Mouse (Mus musculus) liver (tissue): ENCODE measurements around the gene Ppfia3.
"Not testable (repeated sequence)": the region's sequence is repeated elsewhere in the genome, so short reads cannot be mapped to it uniquely, and the experiment has no call there.

ENCODE experiments used
- DNase-seq: peaks from one replicate; pipeline ENCODE4 v3.0.0-alpha.2; 2020; ENCODE audit warnings: mixed read lengths

Ppfia3 gene

DNA sequence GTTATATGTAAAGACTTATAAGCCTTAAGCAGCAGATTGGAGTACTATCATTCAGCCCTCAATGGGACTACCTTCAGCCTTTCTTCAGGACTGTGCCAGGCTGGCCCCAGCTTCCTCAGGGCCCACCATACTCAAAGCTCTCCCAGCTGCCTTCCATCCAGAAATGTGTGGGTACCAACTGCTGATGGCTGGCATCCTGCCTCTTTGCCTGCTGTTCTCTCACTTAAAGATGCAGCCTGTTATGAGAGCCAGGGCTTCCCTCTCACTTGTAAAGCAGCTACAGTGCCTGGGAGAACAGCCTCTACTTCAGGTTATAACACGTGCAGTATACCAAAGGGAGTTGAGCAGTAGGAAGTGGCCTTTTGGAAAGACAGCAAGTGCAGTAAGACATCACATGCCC lies 9.2 kb upstream of the Ppfia3 start:
- DNase-seq: no peak

DNA sequence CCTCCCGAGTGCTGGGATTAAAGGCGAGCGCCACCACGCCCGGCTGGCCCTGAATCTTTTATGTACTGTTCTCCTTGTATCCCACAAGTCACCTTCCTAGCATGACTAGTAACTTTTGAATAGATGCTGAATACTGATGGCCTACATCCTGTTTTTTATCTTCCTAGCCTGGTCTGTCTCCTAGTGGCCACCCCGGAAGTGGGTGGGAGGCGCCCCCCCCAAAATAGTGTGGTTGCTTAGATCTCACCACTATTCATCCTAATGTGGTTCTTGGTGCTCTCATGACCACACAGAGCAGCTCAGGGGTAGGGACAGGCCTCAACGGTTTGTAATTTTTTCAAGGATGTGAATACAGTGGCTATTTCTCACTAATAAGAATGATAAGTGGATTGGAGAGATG lies 7.8 kb upstream of the Ppfia3 start:
- no peak for DNase-seq

DNA sequence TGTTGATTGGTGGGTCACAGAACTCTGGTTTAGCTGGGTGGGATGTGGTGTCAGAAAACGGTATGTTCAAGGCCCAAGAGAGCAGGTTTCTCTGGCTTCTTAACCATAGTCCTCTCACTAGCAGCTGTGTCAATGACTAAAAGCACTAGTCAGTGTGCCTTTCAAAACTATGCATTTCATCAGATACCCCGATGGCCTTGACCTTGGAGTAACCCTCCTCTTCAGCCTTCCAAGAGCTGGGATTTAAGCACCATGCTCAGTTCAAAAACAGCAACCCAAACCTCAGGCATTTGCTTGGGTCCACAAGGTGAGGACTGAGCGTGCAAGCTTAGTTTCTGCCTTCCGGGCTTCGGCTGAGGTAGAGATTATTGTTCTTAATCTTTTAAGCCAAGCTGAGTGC lies 5.6 kb upstream of the Ppfia3 start:
- DNase-seq: no peak

DNA sequence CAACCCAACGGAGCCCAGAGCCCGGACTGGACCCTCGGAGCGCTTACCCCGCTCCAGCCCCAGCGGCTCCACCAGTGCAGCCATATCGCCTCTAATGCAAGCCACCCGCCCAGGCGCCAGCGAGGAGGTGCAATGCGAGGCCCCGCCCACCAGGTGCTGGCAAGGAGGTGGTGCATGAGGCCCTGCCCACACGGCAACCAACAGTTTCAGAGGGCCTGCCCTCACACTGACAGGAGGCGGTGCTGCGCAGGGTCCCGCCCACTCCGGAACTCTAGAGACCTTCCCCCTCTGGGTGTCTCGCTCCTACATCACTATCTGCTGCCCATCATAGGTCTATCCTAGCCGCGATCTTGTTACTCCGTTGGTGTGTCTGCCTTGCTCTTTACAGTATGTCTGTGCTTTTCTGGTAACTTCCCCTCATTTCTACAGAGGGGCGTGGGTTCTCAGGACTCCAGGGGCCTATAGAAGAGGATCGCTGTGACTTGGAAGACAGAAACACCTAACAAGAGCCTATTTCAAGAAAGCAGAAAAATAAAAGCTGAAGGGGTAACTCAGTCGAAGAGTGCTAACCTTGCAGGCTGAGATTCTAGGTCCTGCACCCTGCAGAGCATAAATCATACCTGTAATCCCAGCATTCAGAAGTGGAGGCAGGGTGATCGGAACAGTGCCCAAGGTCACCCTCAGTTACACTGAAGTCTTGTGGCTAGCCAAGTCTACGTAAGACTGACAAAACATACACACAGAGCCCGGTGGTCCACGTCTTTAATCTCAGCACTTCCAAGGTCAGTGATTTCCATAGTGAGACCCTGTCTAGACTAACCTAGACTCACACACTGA lies 3.9 kb upstream of the Ppfia3 start, which contains the start of gene Lin7b:
Gene Lin7b (minus strand): TSS at position 109 of the 837 bp plus-strand sequence.
- peak; percentile 94 for DNase-seq

DNA sequence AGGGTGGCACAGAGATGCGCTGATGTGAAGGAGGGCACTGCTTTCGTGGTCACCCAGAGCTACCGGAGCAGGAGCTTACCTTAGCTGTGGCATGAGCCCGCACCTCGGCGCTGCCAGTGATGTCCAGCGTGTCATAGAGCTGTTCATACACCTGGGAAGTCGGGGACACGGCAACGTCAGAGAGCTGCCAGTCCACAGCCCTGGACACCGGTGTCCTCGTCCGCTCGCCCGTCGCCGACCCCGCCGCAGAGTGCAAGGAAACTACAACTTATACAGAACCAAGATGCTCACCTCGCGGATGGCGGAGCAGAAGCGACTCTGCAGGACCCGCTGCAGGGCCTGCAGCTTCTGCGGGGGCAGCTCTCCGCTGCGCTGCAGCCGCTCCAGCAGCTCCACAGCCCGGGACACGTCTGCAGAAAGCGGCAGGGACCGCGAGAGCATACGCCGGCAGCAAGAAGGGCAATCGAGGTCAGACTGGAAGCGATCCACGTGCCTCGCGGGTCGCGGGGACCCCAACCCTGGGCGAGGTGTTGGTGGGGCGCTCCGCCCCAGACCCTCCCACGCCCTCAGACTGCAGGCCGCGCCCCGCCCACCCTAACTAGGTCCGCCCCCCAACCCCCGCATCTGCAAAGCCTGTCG lies 3.1 kb upstream of the Ppfia3 start:
- DNase-seq: no peak

DNA sequence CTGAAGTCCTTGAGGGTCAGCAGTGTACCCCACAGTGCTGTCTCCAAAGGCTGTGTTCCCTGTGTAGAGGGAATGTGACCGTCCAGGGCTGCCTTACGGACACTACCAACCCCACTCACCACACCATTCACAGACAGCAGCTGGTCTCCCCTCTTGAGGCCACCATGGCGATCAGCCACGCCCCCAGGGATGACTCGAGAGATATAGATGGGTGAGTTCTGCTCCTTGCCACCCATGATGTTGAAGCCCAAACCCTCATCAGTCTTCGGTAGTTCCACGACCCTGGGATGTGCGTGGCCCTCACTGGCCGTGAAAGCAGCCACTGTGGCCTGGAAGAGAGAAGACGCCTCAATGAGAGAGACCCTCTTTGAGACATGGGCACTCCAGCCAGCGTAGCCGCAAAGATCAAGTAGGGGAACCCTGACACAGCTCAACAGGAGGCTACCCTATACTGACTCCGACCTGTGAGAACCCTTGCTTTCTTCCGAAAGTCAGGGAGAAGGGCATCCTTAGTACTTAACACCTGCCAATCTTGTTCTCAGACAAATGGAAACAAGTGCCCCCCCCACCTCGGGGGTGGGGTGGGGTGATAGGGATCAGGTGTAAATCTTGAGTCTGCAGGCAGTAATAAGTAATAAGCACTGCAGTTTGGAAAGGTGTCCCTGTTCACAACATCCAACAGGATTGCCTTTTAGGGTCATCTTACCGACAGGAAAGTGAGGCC lies 2.4 kb upstream of the Ppfia3 start:
- no peak for DNase-seq

DNA sequence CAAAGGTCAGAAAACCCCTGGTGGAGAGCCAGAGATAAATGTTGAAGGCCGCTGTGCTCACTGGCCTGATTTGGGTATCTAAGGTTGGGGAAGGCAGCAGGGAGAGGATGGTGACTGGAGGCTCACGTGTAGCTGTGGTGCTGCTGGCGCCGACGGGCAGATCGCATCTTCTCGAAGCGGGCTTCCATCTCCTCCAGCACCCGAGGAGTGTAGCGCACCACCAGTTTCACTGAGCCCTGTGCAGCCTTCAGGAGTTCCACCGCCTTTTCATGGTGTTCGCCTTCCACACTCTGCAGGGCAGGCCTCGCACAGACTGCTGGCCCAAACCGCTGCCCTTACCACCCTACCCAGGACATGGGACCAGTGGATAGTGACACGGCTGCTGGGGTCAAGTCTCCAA lies 1.4 kb upstream of the Ppfia3 start:
- no peak for DNase-seq

DNA sequence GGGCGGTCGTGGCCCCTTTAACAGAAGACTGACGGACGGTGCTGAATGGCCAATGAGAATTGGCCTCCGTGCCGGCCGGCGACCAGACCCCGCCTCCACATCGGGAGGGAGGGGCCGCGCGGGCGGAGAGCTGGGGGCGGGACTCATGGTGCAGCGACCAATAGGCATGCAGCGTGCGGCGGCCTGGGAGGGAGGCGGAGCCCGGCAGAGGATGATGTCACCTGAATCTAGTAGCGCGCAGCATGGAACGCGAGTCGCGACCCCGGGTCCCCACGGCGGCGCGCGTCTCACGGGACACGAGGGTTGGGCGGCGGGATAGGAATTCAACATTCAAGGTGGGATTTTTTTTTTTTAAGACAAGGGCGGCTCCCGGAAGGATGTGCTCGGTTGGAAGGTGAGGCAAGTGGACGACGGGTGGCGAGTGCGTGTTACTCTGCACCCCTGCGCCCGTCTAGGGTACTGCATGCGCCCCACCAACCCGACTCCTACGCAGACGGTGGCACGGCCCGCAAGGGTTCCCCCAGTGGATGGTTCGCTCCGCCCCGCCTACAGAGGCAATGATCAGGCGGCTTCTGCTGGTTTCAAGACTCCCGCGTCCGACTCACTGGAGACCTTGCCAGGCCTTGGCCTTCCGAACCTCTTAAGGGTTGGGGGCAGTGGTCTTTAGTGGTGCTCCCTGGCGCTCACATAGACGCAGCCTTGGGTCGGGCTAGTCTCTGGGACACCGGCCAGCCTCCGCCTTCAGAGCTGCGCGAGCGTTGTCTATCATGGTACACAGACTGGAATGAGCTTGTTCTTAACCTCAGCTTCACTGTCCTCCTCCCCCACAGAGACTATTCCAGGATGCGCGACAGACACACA lies 431 bp upstream of the Ppfia3 start:
- DNase-seq: peak; percentile 97

DNA sequence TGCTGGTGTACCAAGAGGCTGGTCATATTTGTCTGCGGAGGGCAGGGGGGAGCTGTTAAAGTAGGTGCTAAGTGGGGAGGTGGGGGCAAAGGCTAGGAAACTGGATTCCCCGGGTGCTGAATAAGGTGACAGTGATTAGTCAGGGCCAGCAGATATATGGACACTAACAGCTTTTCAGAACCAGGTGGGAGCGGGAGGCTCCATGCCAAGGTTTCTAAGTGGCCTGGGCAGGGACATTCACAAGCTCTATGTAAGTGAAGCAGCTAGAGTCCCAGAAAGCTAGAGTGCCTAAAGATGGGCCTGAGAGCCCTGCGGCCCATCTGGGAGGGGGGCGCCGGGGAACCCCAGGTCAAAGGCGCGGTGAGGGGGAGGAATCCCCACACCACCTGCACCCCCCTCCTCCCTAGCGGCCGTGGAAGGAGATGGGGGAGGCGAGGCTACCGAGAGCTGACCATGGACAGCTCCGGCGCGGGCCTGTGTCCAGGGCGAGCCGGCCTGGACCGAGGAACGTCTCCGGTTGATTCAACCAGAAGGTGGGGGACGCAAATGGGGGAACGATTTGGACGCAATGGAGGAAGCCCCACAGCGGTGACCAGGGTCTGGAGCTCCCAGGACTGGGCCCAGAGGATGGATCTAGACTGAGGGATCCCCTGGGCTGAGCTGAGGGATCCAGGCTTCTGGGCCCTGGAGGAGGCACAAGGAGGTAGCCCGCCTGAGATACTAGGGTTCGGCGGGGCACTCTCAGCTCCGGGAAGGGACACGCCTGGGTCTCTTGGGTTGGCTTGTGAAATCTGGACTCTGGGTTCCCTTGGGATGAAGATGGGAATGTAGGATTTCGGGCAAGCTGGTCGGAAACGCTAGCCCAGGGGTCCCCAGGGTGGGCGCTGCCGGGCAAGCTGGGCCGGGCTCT lies 822 bp downstream of the Ppfia3 start:
- DNase-seq: no peak

DNA sequence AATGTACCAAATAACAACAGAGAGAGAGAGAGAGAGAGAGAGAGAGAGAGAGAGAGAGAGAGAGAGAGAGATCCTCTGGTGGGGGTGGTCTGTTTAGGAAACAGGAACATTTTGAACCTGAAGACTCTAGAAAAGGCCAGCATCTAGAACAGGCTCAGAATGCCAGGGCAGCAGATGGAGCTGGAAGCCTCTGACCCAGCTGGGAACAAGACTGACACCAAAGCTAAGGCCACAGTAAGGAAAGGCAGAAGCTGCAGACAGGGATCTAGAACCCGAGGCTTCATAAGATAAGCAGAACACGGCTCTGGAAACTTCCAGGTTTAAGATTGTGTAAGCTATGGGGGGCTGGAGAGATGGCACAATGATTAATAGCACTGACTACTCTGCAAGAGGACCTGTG lies 2.8 kb downstream of the Ppfia3 start:
- DNase-seq: no peak

DNA sequence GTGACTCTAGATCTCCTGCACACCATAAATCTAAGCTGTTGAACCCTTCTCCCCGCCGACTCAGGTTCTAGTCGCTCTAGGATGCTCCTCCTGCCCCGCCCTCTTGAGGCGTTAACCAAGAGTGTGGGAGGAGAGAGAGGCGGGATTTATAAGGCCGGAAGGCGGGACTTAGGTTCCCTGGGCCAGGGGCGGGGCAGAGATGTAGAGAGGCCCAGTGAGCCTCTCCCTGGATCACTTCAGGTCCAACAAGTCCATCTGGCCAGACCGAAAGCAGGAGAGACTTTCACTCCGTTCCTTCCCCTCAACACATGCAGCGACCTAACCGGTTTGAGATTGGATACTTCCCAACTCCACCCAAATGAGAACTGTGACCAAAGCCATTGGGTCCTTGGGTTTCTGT lies 4.0 kb downstream of the Ppfia3 start:
- peak; percentile 79 for DNase-seq

DNA sequence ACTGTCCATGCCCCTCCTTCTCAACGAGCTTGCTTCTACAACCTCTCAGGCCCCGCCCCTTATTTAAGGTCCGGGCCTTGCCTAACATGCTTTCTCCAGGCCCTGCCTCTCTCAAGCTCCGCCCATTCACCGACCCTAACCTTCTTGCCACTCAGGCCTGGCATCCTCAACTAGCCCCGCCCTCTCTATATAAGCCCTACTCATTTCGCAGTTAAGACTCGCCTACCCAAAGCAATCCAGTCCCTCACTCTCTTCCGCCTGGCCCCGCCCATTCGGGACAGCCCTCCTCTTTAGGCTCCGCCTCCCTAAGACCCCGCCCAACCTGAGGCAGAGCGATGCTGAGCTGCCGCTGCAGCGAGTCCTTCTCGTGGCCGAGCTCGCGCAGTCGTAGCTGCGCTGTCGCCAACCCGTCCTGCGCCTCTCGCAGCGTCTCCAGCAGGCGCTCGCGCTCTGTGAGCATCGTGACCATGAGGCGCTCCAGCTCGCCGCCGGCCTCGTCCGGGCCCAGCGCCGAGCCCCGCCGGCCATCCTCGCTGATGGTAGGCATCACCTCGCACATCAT lies 5.5 kb downstream of the Ppfia3 start:
- peak; percentile 85 for DNase-seq

DNA sequence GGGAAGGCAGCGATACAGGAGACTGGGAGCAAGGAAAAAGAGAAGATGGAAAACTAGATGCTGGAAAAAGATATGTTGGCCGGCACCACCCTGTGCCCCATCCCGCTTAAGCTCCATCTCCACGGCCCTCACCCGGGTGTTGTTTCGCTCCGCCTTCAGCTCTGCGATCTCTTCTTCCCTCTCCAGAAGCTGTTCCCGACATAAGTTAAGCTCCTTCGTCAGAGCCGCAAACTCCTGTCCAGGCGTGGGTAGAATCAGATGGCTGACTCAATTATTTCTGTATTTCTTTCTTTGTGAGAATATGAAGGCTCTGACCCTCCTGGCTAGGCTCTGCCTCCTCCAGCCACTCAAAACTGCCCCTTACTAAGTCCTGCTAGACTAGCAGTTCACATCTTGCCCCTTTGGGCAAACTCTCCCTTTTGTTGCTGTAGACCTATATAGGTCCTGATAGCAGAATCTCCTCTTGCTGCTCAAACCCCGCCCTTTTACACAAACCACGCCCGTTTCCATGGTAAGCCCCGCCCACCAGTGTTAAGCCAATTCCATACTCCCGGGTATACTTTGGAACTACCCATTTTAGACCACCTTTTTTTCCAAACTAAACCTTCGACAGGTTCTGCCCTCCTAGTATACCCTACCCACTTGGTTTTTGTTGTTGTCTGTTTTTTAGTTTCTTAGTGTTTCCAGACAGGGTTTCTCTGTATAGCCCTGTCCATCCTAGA lies 6.3 kb downstream of the Ppfia3 start:
- DNase-seq: peak; percentile 50

DNA sequence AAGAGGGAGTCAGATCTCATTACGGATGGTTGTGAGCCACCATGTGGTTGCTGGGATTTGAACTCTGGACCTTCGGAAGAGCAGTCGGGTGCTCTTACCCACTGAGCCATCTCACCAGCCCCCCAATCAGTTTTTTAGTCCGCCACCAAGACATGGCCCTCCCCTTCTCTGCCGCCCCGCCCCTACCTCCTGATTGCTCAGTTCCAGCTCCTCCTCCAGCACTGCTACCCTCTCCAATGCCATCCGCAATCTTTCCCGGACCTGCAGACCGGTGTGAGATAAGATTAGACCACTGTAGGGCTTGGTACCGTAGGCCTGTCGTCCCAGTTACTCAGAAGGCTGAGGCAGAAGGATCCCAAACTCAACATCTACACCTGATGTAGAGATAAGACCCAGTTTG lies 7.7 kb downstream of the Ppfia3 start:
- DNase-seq: not testable (repeated sequence)

DNA sequence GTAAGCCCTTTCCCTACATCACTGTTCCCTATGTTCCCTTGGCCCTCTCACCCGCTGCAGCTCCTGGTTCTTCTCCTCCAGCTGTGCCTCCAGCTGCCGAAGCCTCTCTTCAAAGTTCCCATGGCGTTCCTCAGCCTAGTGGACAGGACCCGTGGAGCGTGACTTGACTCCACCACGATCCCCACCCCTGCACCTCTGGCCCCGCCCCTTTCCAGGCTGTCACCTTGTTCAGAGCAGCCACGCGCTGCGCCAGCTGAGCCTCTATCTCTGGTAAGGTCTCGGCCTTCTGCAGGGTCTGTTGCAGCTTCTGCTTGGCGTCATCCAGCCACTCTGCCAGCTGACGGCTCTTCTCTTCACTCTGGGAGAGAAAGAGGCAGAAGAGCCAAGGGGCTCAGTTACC lies 10.7 kb downstream of the Ppfia3 start:
- no peak for DNase-seq

DNA sequence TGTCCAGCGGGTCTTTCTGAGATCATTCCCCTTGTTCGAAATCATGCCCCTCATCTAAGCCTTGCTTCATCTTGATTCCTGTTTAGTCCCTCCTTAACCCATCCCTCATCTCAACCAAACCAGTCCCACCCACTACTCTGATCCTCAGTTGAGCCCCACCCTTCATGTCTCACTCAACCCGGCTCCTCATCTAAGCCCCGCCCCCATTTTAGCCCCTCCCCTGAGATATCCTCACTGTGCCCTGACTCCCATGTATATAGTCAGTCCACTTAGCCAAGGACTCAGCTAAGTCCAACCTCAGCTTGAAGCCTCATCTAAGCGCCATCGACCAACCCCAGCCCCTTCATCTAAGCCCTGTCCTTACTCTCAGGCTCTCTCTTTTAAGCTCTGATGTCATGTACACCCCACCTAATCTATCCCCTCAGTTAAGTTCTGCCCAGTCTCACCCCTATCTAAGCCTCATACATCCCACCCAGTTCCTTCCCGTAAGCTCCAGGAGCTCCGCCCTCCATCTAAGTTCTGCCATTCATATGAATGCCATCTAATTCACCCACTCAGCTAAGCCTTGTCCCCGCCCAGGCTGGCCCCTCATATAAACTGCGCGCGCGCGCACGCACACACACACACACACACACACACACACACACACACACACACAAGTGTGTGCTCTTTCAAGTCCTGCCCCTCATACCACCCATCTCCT lies 11.3 kb downstream of the Ppfia3 start:
- DNase-seq: peak; percentile 50

DNA sequence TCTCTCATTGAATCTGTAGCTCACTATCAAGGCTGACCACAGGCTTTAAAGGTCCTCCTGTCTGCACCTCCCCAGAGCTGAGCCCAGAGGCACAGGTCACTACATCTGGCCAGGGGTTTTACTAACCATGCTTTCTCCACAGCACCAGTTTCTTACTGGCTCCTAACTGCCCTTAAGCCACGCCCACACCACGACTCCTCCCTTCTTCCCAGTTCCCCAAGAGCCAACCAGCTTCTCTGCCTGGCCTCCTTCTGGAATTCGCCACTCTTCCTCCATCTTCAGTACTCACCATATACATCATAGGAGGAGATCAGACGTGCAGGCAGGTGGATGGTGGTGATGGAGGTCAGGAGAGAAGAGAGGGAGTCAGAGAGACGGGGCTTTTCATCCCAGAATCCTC lies 13.8 kb downstream of the Ppfia3 start:
- no peak for DNase-seq

DNA sequence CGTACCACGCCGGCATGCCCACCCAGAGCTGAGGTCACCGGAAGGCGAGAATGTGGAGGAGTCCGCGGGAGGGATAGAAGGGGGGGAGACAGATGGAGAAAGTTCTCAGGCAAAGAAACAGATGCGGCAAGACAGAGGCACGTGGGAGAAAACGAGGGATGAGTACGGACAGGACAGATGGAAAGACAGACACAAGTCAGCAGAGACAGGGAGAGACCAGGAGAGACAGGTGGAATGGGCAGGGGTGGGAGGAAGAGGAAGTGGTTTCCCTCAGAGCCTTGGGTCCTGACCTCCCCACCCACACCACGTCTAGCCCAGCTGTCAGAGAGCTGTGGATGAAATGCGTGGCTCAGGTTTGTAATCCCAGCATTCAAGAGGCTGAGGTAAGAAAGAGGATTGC lies 19.9 kb downstream of the Ppfia3 start:
- no peak for DNase-seq

DNA sequence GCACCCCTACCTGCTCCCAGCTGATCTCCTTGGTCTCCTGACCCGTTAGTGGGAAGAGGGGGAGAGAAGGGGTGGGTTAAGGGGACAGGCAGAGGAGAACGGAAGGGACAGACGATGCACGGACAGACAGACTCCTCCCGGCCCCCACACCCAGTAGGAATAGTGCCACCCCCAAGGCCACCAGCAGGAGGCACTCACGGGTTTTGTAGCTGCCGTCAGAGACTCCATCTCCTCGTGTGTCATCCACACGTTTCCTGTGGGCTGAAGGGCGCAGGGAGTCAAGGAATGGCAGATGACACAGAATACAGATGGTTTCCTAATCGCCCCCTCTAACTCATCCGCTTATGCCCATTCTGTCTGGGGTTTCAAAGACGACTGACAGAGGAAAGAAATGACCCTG lies 23.3 kb downstream of the Ppfia3 start:
- no peak for DNase-seq

DNA sequence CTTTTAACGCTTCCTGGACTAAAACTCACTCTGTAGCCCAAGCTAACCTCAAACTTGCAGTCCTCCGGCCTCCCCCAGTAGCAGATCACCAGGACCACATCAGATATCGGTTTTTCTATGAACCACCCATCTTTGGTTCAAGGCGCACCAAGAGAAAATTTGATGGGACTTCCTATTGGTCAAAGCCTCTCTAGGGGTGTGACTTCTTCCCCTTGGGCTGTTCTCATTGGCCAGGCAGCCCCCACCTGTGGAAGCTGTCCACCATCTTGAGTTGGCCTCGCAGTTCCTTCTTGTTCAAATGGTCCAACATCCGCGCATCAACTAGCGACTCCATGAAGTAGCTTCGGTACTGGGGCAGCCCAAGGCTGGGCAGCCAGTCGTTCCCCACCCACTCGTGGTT lies 24.7 kb downstream of the Ppfia3 start:
- no peak for DNase-seq
